ENCODE assay signal across 9 mouse cellular contexts in the genomic region with DNA sequence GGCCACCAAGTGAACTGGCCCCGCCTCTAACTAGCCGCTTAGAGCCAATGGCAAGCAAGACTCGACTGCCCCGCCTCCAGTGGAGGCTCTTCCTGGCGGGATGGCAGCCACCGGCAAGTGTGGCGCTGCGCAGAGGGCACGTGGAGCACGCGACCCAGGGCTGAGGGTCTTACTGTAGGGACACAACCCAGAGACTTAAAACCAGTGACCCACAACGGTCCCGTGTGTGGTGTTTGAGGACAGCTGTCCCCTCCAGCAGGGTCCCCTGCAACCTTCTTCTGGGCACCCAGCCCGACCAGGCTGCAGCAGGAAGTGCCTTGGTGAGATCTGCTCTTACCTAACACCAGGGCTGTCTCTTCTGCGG. TPM values are rescaled to one million over a fixed set of nuclear protein-coding genes. Genes with fewer than 3 reads are reported as not detected.
DNase-seq lines count a peak whose midpoint lies in the region; ATAC-seq and TF ChIP-seq lines count a peak whose summit lies in the region.
"Had no signal": no experiment of that assay in that cellular context is flagged by ENCODE, and none has a peak within 500 bp of the region (broad histone marks: within the 10 kb centered on the region; RNA-seq: fewer than 3 reads in every experiment).

No protein-coding gene starts in this region.

- intact Hi-C loops in heart, postnatal 36 days (cut with DNase I) = loop anchor here (10.0 kb wide), 1 partner anchor 602 kb away; no protein-coding TSS in a partner anchor

- no peaks in the 10 kb centered on the region for H3K9me3 ChIP-seq in ES-E14 (ENCODE audit: control insufficient read depth, insufficient read depth, low read depth, low read length)
- H3K9me3 ChIP-seq in forebrain, embryonic 13.5 days (replicated peaks) = no peaks in the 10 kb centered on the region
- H3K9me3 ChIP-seq in lung, postnatal 0 days (ENCODE audit: low read length) = no peaks in the 10 kb centered on the region

- peak overlapping the region; percentile 66 to 68 for H3K4me3 ChIP-seq in ES-E14 (ENCODE audit: insufficient read depth in 1 of 2, low read depth in 1 of 2, low read length in 2 of 2, poor library complexity in 1 of 2, severe bottlenecking in 1 of 2)
- H3K4me3 ChIP-seq in forebrain, embryonic 13.5 days = peak overlapping the region; percentile 34
- H3K4me3 ChIP-seq in layer of hippocampus, adult 2 months = peak overlapping the region; percentile 50
- H3K4me3 ChIP-seq in lung, postnatal 0 days (ENCODE audit: low read depth, low read length) = peak overlapping the region; percentile 25

- no peak overlapping the region for H3K27ac ChIP-seq in ES-E14 (ENCODE audit: insufficient read depth, low read depth, low read length, poor library complexity, severe bottlenecking)
- H3K27ac ChIP-seq in forebrain, embryonic 13.5 days = no peak overlapping the region
- H3K27ac ChIP-seq in layer of hippocampus, adult 2 months = no peak overlapping the region
- H3K27ac ChIP-seq in lung, postnatal 0 days (ENCODE audit: low read length) = no peak overlapping the region

- no peaks in the 10 kb centered on the region for H3K36me3 ChIP-seq in ES-E14 (ENCODE audit: control insufficient read depth, insufficient read depth, low read length, poor library complexity, severe bottlenecking)
- H3K36me3 ChIP-seq in forebrain, embryonic 13.5 days (ENCODE audit: poor library complexity, severe bottlenecking) = no peaks in the 10 kb centered on the region
- H3K36me3 ChIP-seq in lung, postnatal 0 days (ENCODE audit: insufficient read depth, low read length) = no peaks in the 10 kb centered on the region

- H3K4me2 ChIP-seq in forebrain, embryonic 13.5 days = peak overlapping the region; percentile 69
- peak overlapping the region; percentile 57 for H3K4me2 ChIP-seq in lung, postnatal 0 days (replicated peaks; ENCODE audit: low read depth, low read length)

- peak; percentile 92 for ATAC-seq in forebrain, embryonic 13.5 days
- ATAC-seq in lung, postnatal 0 days = peak; percentile 95

- 2% methylated on average over 15 of the region's 15 CpGs for WGBS in forebrain, embryonic 13.5 days
- 0% methylated on average over 14 of the region's 15 CpGs for WGBS in lung, postnatal 0 days

- TF ChIP-seq EP300 in lung, postnatal 0 days (IDR thresholded peaks at IDR 0.05) = no peak

- DNase-seq in ES-E14 (ENCODE audit: low read depth, low spot score) = peak; percentile 45
- DNase-seq in c-Kit-positive CD71-positive TER-119-positive erythroid progenitor cells, embryonic 14.5 days (ENCODE audit: low spot score) = peak; percentile 27
- DNase-seq in heart, postnatal 36 days = peak; percentile 67 to 74
- DNase-seq in layer of hippocampus, adult 2 months (ENCODE audit: low spot score in 2 of 2) = peak; percentile 51 to 62
- DNase-seq in lung, postnatal 0 days (ENCODE audit: low spot score) = peak; percentile 91
- DNase-seq in retina, postnatal 1 day = peak; percentile 91
- DNase-seq in thymus, postnatal 36 days = peak; percentile 86 to 90

- peak overlapping the region; percentile 59; the same call in 1 of the 2 replicates for H3K9ac ChIP-seq in ES-E14 (ENCODE audit: insufficient read depth, low read depth, low read length, poor library complexity, severe bottlenecking)
- peak overlapping the region; percentile 12; the same call in 1 of the 2 replicates for H3K9ac ChIP-seq in forebrain, embryonic 13.5 days
- no peak overlapping the region for H3K9ac ChIP-seq in lung, postnatal 0 days (replicated peaks; ENCODE audit: low read depth)

- in situ Hi-C loops in ES-E14 (cut with MboI; ENCODE audit: low sequenced_read_pairs in 2 of 2, unreplicated experiment in 2 of 2) = loop anchor here in 1 of 2 experiments (10.0 kb wide), 1 partner anchor 142 kb away; no protein-coding TSS in a partner anchor

- peaks cover 0 to 6% of the 10 kb centered on the region in 2 experiments; a peak in 2 of 4 replicates for H3K4me1 ChIP-seq in ES-E14 (ENCODE audit: control insufficient read depth in 2 of 2, insufficient read depth in 2 of 2, low read length in 2 of 2, poor library complexity in 1 of 2)
- peaks cover 10% of the 10 kb centered on the region for H3K4me1 ChIP-seq in forebrain, embryonic 13.5 days
- peaks cover 6% of the 10 kb centered on the region; the same call in 1 of the 2 replicates for H3K4me1 ChIP-seq in lung, postnatal 0 days (ENCODE audit: insufficient read depth, low read depth, low read length)

- peak; percentile 21; the same call in 1 of the 2 replicates for TF ChIP-seq CTCF in layer of hippocampus, adult 2 months (conservative IDR thresholded peaks at IDR 0.05)
- TF ChIP-seq CTCF in lung, postnatal 0 days (IDR thresholded peaks at IDR 0.05) = peak; percentile 18; the same call in 1 of the 2 replicates

- H3K27me3 ChIP-seq in forebrain, embryonic 13.5 days = peaks cover 35% of the 10 kb centered on the region
- H3K27me3 ChIP-seq in lung, postnatal 0 days (replicated peaks; ENCODE audit: insufficient read depth, low read length) = no peaks in the 10 kb centered on the region; the same call in 1 of the 2 replicates

TF ChIP-seq in ES-E14, 5 proteins besides CTCF, POLR2A, EP300 and RAD21:
- TF ChIP-seq CHD2 (IDR thresholded peaks at IDR 0.05; ENCODE audit: low read depth, low read length) (no peak), ZNF384 (IDR thresholded peaks at IDR 0.05; ENCODE audit: low read depth, low read length) (no peak), ZC3H11A (IDR thresholded peaks at IDR 0.05; ENCODE audit: borderline replicate concordance, low read depth, low read length) (no peak), HCFC1 (IDR thresholded peaks at IDR 0.05; ENCODE audit: borderline replicate concordance, insufficient read depth, low read length) (no peak), MAFK (IDR thresholded peaks at IDR 0.05; ENCODE audit: insufficient read depth, low read depth, low read length) (no peak)

RNA-seq across cellular contexts. Expression of gene Osbpl5, which starts 0.2 kb away (rescaled TPM):
- 7.6 and 13.6 TPM in 2 replicates for total RNA-seq in ES-E14 (2012; rRNA removed)
- 21.6 and 22.6 TPM in 2 replicates for polyA plus RNA-seq in forebrain, embryonic 13.5 days (2015; fragmentation: Nextera tagmentation; extraction: Ambion mirVana)
- 10 to 100 TPM; 19.6 to 26.1 TPM for total RNA-seq in heart, postnatal 36 days (2021)
- 10 to 100 TPM; 18.0 to 24.4 TPM for total RNA-seq in layer of hippocampus, adult 2 months (2021)
- polyA plus RNA-seq in lung, postnatal 0 days (2015; fragmentation: Nextera tagmentation; extraction: Ambion mirVana) = 47.6 and 56.8 TPM in 2 replicates

RNA-seq across cellular contexts. Expression of gene Mrgprg, which starts 9.8 kb away (rescaled TPM):
- not detected in 2 replicates for total RNA-seq in ES-E14 (2012; rRNA removed)
- polyA plus RNA-seq in forebrain, embryonic 13.5 days (2015; fragmentation: Nextera tagmentation; extraction: Ambion mirVana) = not detected in 2 replicates
- total RNA-seq in heart, postnatal 36 days (2021) = not detected
- not detected for total RNA-seq in layer of hippocampus, adult 2 months (2021)
- not detected in 2 replicates for polyA plus RNA-seq in lung, postnatal 0 days (2015; fragmentation: Nextera tagmentation; extraction: Ambion mirVana)
- total RNA-seq: layer of hippocampus, adult 8-10 months had no signal

RNA-seq across cellular contexts. Expression of gene Mrgpre, which starts 27.3 kb away (rescaled TPM):
- 0.21 and 0.67 TPM in 2 replicates for total RNA-seq in ES-E14 (2012; rRNA removed)
- polyA plus RNA-seq in forebrain, embryonic 13.5 days (2015; fragmentation: Nextera tagmentation; extraction: Ambion mirVana) = 1.8 and 1.9 TPM in 2 replicates
- total RNA-seq in heart, postnatal 36 days (2021) = 1 to 10 TPM; 1.2 to 1.4 TPM
- 1 to 10 TPM; 5.9 to 6.5 TPM for total RNA-seq in layer of hippocampus, adult 2 months (2021)
- polyA plus RNA-seq in lung, postnatal 0 days (2015; fragmentation: Nextera tagmentation; extraction: Ambion mirVana) = 0.67 and 0.72 TPM in 2 replicates

Comparison
In these comparisons a context has a peak if more than half of its experiments do, and no peak if none do; other contexts are left out.
1. DNase-seq: peak in every context shown above with its lines; median percentile 91 in lung, postnatal 0 days; 91 in retina, postnatal 1 day; 88 in thymus, postnatal 36 days; 70 in heart, postnatal 36 days; 56 in layer of hippocampus, adult 2 months; 45 in ES-E14; 27 in c-Kit-positive CD71-positive TER-119-positive erythroid progenitor cells, embryonic 14.5 days.